Mouse (Mus musculus) urinary bladder, postnatal 36 days (tissue): ENCODE measurements around the gene Sult1c1.
"Not testable (repeated sequence)": the region's sequence is repeated elsewhere in the genome, so short reads cannot be mapped to it uniquely, and the experiment has no call there.

Source experiments
- DNase-seq, 2 experiments: peaks; one replicate each; pipeline ENCODE4 v3.0.0; 2022; ENCODE audit warnings: low spot score in 2 of 2, mixed read lengths in 1 of 2

The Sult1c1 gene

DNA sequence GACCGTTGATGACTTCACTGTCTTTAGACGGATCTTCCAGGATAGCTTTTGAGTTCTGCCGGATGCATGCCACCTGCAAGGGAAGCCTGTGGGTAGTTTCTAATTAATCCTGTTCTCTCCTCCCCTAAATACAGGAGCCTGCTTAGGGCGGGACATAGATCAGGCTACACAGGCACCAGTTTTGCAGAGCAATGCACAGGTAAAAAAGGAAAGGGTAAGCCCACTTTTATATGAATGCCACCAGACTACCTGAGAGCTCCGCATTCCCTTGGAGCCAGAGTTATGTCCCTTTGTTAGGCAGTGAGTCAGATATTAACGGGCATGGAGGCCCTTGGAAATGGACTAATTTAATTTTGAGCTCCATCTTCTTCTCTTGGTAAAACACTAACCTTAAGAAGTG lies at the start of gene Sult1c1:
Gene Sult1c1 (minus strand): TSS at position 101 of the 400 bp plus-strand sequence.
- no peak for DNase-seq

DNA sequence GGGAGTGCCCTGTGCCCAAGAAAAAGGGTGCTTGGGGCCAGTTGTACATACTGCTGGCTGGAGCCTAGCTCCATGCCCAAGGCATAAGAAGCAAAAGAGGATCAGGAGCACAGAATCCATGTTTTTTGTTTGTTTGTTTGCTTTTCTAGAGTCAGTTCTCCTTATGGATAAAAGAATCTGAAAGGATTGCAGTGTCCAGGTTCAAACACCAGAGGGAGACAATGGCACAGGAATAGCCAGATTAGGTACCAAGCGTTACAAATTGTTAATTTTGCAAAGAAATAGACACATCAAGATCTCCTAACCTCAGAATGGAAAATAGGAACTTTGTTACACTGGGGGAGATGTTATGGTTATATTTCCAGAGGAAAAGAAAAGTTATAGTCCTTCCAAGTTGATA lies 23.7 kb upstream of the Sult1c1 start:
- no peak for DNase-seq

DNA sequence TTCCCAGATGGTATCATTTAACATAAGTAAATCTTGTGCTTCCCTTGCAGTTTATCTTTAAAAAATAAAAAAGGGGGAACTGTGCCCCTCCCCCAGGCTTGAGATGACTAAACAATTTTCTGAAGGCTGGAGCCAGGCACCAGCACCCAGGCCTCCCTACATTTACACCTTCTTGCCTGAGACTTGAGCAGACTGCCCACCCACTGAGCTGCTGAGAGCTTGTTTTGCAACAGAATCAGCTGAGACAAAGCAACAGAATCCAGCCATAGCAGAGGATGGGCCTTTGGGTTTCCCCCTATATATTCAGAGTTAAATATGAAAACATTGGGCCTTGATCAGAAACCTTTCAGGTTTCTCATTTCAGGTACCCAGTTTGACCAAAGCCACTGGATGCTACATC lies 20.7 kb upstream of the Sult1c1 start:
- DNase-seq, result no peak

DNA sequence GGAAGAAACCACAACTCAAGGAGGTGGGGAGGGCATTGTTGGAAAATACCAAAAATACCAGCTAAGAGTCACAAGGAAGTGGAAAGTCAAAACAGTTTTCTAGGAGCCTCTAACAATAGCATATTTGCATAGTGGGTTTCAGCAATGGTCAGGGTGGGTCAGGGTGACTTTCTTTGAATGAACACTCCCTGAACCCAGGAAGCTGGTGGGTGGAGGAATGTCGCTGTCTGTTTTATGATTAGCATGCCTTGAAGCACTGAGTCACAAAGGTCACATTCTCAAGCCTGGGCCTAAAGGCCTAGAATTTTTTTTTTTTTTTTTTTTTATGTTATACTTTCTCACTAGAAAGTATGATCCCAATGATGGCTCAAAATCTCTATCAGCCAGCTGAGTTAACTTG lies 20.1 kb upstream of the Sult1c1 start:
- not testable (repeated sequence) for DNase-seq

DNA sequence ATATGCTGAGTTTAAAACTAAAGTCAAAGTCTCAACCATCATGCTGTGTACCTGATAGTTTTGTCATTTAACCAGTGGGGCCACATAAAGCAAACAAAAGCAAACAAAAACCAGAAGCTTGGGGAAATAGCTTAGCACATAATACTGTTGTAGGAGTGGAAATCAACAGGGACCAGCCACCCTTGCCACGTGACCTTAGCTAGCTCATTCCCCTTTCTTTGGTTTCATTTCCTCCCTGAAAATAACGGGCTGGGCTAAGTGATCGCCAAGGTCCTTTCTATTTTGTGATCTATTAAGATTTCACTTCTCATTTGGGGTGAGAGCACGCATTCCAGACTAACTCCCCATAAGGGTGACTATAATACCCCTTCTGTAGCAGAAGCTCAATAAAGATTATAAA lies 13.0 kb upstream of the Sult1c1 start:
- no peak for DNase-seq

DNA sequence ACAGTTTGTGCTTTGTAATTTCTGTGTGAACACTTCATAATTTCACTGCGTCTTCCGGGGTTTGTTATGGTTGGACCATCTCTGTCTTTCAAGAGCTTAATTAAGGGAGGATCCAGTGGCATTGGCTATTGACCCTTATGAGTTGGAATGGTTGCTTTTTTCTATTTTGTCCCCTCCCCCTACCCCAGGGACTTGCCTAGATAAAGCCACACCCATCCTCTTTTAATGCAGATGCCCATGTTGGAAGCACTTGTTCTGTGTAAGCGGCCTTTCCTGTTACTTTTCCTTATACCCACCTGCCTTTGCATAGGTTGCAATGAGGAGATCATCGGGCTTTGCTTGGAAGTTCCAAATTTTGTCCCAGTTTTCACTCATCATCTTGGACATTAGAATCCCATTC lies 16.9 kb downstream of the Sult1c1 start:
- DNase-seq, result no peak

DNA sequence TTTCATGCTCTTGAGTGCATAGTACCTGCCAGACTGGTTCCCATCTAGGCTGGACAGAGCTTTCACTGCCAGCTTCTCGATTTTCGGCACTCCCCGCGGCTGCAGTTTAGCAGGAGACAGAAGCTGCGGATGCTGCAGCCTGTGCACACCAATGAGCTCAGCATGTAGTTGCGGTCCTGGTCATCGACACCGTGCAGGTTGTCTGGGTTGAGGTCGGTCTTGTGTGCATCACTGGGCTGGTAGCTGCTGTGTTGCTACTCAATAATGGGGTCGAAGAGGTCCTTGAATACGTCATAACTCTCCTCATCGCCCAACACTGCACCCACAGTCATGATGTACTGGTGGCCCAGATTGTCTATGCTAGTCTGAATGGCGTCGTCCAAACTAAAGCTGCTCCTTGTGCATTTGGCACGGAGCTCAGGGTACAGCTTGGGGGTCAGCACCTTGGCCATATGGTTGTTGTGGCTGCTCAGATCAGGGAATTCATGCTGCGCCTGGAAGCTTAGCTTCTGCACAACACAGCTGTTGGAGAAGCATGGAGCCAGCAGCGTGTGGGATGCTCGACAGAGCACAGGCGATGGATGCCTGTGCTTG lies 48.8 kb downstream of the Sult1c1 start:
- no peak for DNase-seq

DNA sequence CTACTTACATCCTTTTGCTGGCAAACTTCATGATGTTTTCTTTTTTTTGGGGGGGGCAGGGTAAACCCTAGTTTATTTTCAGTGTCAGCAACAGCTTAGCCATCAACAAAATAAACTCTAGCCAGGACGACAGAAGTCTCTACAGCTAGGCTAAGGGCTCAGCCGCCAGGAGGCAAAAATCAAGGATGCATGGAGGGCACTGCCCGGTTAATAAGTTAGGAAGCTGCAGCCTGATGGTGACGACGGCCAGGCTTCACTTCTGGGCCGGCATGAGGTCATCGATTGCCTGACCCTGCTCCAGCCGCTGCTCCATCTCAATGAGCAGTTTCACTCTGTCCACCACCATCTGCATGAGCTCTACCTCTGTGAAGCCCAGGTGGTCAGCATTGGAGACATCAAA lies 49.7 kb downstream of the Sult1c1 start:
- DNase-seq, result no peak
